Mouse (Mus musculus) stomach, postnatal 0 days (tissue): ENCODE results near the gene Cd80. TPM values are rescaled to one million over a fixed set of nuclear protein-coding genes. Genes with fewer than 3 reads are reported as not detected.
"Not testable (repeated sequence)": the region's sequence is repeated elsewhere in the genome, so short reads cannot be mapped to it uniquely, and the experiment has no call there.

ENCODE experiments used
- ATAC-seq: fragments of 200-750 bp; cut with Nextera tagmentation; 2 replicates; pipeline ENCODE4 v1.8.0; 2017; ENCODE audit not compliant: low FRiP score, low TSS enrichment
- DNase-seq: peaks from one replicate; pipeline ENCODE4 v3.0.0-alpha.2; 2016; ENCODE audit warnings: low spot score
- H3K27ac ChIP-seq: fragments of 300-500 bp; sonication (generic); replicated peaks from 2 replicates; pipeline ENCODE4 v1.5.1; 2014; ENCODE audit warnings: mild to moderate bottlenecking, control low read depth
- H3K27me3 ChIP-seq: fragments of 300-500 bp; sonication (generic); 2 replicates; pipeline ENCODE4 v1.6.1; 2014; ENCODE audit warnings: low read length; ENCODE audit not compliant: control insufficient read depth, insufficient read depth
- H3K36me3 ChIP-seq: fragments of 300-500 bp; sonication (generic); 2 replicates; pipeline ENCODE4 v1.6.1; 2014; ENCODE audit warnings: low read length, mixed read lengths; ENCODE audit not compliant: control insufficient read depth, insufficient read depth
- H3K4me1 ChIP-seq: fragments of 300-500 bp; sonication (generic); replicated peaks from 2 replicates; pipeline ENCODE4 v1.6.1; 2014; ENCODE audit warnings: antibody characterized with exemption; ENCODE audit not compliant: control insufficient read depth, insufficient read depth
- H3K4me2 ChIP-seq: fragments of 300-500 bp; sonication (generic); replicated peaks from 2 replicates; pipeline ENCODE4 v1.6.1; 2014; ENCODE audit warnings: low read depth, mild to moderate bottlenecking, control low read depth, moderate library complexity
- H3K4me3 ChIP-seq: fragments of 300-500 bp; sonication (generic); 2 replicates; pipeline ENCODE4 v1.5.1; 2014; ENCODE audit warnings: low read depth, low read length, control low read depth
- H3K9ac ChIP-seq: fragments of 300-500 bp; sonication (generic); 2 replicates; pipeline ENCODE4 v1.6.1; 2014; ENCODE audit warnings: mild to moderate bottlenecking, low read length, control low read depth, mixed read lengths
- H3K9me3 ChIP-seq: fragments of 300-500 bp; sonication (generic); 2 replicates; pipeline ENCODE4 v1.6.1; 2016; ENCODE audit warnings: low read length; ENCODE audit not compliant: control insufficient read depth
- CTCF ChIP-seq: IDR thresholded peaks from 2 replicates; pipeline ENCODE4 v1.5.1; 2016; ENCODE audit warnings: antibody characterized with exemption, low read depth, mild to moderate bottlenecking, moderate library complexity
- EP300 ChIP-seq: optimal IDR thresholded peaks from 2 replicates; pipeline ENCODE3; 2016; ENCODE audit warnings: antibody characterized with exemption
- WGBS: fragments of 180-500 bp; shearing (Covaris S2); extraction: QIAGEN DNeasy Blood & Tissue Kit; methylation state at CpG from one replicate; pipeline ENCODE4 v1.1.7; 2014; 5-methylcytosine and 5-hydroxymethylcytosine counted together
- polyA plus RNA-seq: library from polyadenylated mRNA; unstranded; fragments of >200 nt; fragmentation: Nextera tagmentation; extraction: Ambion mirVana; gene quantifications from 2 replicates; pipeline ENCODE4 v1.2.1, GENCODE M21; 2015

The Cd80 gene
- polyA plus RNA-seq, 1 experiment from 2014 or later: 0.45 TPM

DNA sequence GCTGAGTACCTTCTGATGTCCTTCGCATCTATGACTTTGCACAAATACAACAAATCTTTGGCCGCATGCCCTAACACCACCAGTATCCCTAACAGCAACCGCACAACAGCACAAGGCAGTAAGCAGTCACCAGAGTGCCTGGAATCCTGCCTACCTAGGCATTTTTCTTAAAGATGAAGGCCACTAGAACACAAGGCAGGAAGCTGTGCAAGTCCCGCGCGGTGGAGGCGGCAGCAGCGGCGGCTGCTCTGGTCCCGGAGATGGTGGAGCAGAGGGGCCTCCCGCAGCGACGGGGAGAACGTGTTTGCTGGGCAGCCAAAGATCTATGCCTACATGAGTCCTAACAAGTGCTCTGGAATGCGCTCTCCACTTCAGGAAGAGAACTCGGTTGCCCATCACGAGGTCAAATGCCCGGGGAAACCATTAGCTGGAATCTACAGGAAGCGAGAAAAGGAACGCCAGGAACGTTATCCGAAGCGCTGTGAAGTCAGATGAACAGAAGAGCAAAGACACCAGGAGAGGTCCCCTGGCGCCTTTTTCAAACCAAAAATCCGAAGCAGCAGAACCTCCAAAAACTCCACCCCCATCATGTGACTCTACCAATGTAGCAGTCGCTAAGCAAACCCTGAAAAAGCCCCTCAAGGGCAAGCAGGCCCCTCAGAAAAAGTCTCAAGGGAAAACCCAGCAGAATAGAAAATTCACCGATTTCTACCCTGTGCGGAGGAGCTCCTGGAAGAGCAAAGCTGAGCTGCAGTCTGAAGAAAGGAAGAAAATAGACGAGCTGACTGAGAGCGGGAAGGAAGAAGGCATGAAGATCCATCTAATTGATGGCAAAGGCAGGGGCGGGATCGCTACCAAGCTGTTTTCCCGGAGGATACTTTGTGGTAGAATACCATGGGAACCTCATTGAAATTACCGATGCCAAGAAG is 21.2 kb downstream of the Cd80 start:
- no peak for TF ChIP-seq EP300
- TF ChIP-seq CTCF: no peak
- Histone ChIP-seq H3K36me3 (no peaks in the 10 kb centered on the region), H3K27ac (no peak overlapping the region), H3K9me3 (no peaks in the 10 kb centered on the region), H3K4me2 (peak overlapping the region; percentile 61), H3K4me3 (peak overlapping the region; percentile 37), H3K9ac (peak overlapping the region; percentile 43), H3K4me1 (no peaks in the 10 kb centered on the region), H3K27me3 (no peaks in the 10 kb centered on the region)
- peak; percentile 61; the same call in 1 of the 2 replicates for ATAC-seq
- DNase-seq: peak; percentile 28
- WGBS: 7% methylated on average over 34 of the region's 34 CpGs

- not testable (repeated sequence) for H3K4me1 ChIP-seq, ATAC-seq, H3K9ac ChIP-seq, H3K36me3 ChIP-seq, H3K27ac ChIP-seq, DNase-seq, H3K9me3 ChIP-seq, H3K27me3 ChIP-seq
- peak overlapping the region; percentile 61 for H3K4me2 ChIP-seq
- 35% methylated on average over 14 of the region's 14 CpGs for WGBS
- H3K4me3 ChIP-seq: peak overlapping the region; percentile 37
Observed at GRCm38 (mm10) chr16:38477241-38477608, 21.9 kb downstream of the Cd80 start.

DNA sequence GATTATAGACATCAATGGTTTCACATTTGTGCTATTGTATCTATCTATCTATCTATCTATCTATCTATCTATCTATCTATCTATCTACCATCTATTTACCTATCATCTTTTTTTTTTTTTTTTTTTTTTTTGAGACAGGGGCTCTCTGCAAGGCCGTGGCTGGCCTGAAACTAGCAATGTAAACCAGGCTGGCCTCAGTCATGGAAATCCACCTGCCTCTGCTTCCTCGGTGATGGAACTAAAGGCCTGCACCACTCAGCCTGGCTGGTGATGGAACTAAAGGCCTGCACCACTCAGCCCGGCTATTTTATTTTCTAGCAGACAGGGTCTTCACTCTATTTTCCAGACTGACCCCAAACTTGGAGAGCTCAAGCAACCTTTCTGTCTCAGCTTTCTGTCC is 22.9 kb downstream of the Cd80 start:
- WGBS: 88% methylated on average over 3 of the region's 3 CpGs
- Histone ChIP-seq H3K36me3 (no peaks in the 10 kb centered on the region), H3K27ac (no peak overlapping the region), H3K9me3 (no peaks in the 10 kb centered on the region), H3K4me3 (no peak overlapping the region), H3K4me1 (no peaks in the 10 kb centered on the region), H3K4me2 (no peak overlapping the region), H3K9ac (no peak overlapping the region), H3K27me3 (no peaks in the 10 kb centered on the region)
- ATAC-seq (no peak), DNase-seq (no peak)
- TF ChIP-seq CTCF (no peak), EP300 (no peak)

DNA sequence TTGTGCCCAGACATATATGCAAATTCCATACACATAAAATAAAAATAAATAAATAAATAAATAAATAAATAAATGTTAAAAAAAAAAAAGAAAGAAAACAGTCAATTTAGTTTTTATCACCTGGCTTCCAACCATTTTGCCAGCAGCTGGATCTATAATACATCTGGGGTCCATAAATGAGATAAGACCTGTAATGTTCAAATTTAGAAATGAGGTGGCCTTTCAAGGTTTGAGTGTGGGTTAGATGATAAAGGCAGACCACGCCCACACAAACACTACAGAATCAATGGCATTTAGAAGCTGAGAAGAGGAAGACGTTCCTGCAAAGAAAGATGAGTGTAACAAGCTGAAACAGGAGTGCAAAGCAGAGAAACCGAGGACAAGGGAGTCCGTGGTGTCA is 26.0 kb downstream of the Cd80 start:
- no peak overlapping the region for H3K9ac ChIP-seq
- ATAC-seq: no peak
- H3K27me3 ChIP-seq: no peaks in the 10 kb centered on the region
- TF ChIP-seq EP300 (no peak), CTCF (no peak)
- H3K36me3 ChIP-seq: no peaks in the 10 kb centered on the region
- no peak for DNase-seq
- H3K27ac ChIP-seq: no peak overlapping the region
- H3K4me2 ChIP-seq: no peak overlapping the region
- no peaks in the 10 kb centered on the region for H3K9me3 ChIP-seq
- no peak overlapping the region for H3K4me3 ChIP-seq
- H3K4me1 ChIP-seq: no peaks in the 10 kb centered on the region
- WGBS: 63% methylated on average over 4 of the region's 4 CpGs

DNA sequence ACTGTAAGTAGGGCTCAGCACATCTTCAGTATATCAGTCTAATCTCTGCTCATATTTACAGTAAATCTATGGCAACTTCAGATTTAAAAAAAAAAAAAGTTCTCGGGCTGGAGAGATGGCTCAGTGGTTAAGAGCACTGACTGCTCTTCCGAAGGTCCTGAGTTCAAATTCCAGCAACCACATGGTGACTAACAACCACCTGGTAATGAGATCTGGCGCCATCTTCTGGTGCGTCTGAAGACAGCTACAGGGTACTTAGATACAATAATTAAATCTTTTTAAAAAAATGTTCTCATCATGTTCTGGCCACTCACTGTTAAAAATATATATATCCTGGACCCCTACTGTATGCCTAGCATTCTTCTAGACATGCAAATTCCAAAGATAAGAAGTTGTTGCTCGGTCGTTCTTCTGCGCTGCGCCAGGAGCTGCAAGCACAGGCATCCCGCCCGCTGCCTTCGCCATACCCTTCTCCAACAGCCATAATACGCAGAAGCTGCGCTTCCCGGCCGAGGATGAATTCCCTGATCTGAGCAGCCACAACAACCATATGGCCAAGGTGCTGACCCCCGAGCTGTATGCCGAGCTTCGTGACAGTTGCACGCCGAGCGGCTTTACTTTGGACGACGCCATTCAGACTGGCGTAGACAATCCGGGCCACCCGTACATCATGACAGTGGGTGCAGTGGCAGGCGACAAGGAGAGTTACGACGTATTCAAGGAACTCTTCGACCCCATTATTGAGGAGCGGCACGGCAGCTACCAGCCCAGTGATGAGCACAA is 27.6 kb downstream of the Cd80 start:
- peak; percentile 54 for ATAC-seq
- 23% methylated on average over 32 of the region's 32 CpGs for WGBS
- peak overlapping the region; percentile 23 for H3K9ac ChIP-seq

More for the DNA sequence above, 27.6 kb downstream of the Cd80 start:
- Histone ChIP-seq H3K4me1 (no peaks in the 10 kb centered on the region), H3K9me3 (no peaks in the 10 kb centered on the region), H3K27ac (no peak overlapping the region), H3K4me2 (peak overlapping the region; percentile 56), H3K4me3 (peak overlapping the region; percentile 25), H3K27me3 (no peaks in the 10 kb centered on the region), H3K36me3 (no peaks in the 10 kb centered on the region)
- TF ChIP-seq CTCF: peak; percentile 72
- no peak for TF ChIP-seq EP300
- DNase-seq: peak; percentile 43
